Mouse (Mus musculus): ENCODE results near the gene Camk2n1. TPM values are rescaled to one million over a fixed set of nuclear protein-coding genes. Genes with fewer than 3 reads are reported as not detected.

The Camk2n1 gene
- polyA plus RNA-seq, 1 experiment from 2014 or later: 0.99 TPM

- H3K9me3 ChIP-seq (ENCODE audit: control insufficient read depth, low read length): no peaks in the 10 kb centered on the region
- H3K4me3 ChIP-seq (ENCODE audit: low read depth, low read length): no peak overlapping the region
- H3K4me1 ChIP-seq (ENCODE audit: control insufficient read depth, insufficient read depth, low read length): peaks cover 12% of the 10 kb centered on the region
- H3K9ac ChIP-seq (ENCODE audit: low read length): no peak overlapping the region
- ATAC-seq (ENCODE audit: insufficient number of reproducible peaks, low FRiP score, low TSS enrichment, low read depth) (no peak), DNase-seq (ENCODE audit: low spot score) (peak; percentile 61)
- peaks cover 9% of the 10 kb centered on the region; the same call in 1 of the 2 replicates for H3K27me3 ChIP-seq (ENCODE audit: control insufficient read depth, insufficient read depth, low read length)
- no peaks in the 10 kb centered on the region for H3K36me3 ChIP-seq (ENCODE audit: control insufficient read depth, insufficient read depth, low read length)
- WGBS: 2% methylated on average over 10 of the region's 10 CpGs
- H3K4me2 ChIP-seq (ENCODE audit: low read depth, severe bottlenecking): peak overlapping the region; percentile 15; the same call in 1 of the 2 replicates
- no peak overlapping the region for H3K27ac ChIP-seq (replicated peaks; ENCODE audit: low read depth, low read length)
These were observed 51.2 kb downstream of the Camk2n1 start for GRCm38 (mm10) chr4:138505171-138505870.

GRCm38 (mm10) chr4:138507903-138508302 lies 53.8 kb downstream of the Camk2n1 start:
- H3K27me3 ChIP-seq (ENCODE audit: control insufficient read depth, insufficient read depth, low read length): peaks cover 9% of the 10 kb centered on the region; the same call in 1 of the 2 replicates
- no peak overlapping the region for H3K9ac ChIP-seq (ENCODE audit: low read length)
- no peak for ATAC-seq (ENCODE audit: insufficient number of reproducible peaks, low FRiP score, low TSS enrichment, low read depth)
- H3K4me3 ChIP-seq (ENCODE audit: low read depth, low read length): no peak overlapping the region
- H3K27ac ChIP-seq (replicated peaks; ENCODE audit: low read depth, low read length): no peak overlapping the region
- no peaks in the 10 kb centered on the region for H3K9me3 ChIP-seq (ENCODE audit: control insufficient read depth, low read length)
- DNase-seq (ENCODE audit: low spot score): no peak
- WGBS: 74% methylated on average over 6 of the region's 6 CpGs
- H3K36me3 ChIP-seq (ENCODE audit: control insufficient read depth, insufficient read depth, low read length): no peaks in the 10 kb centered on the region
- no peak overlapping the region for H3K4me2 ChIP-seq (ENCODE audit: low read depth, severe bottlenecking)
- H3K4me1 ChIP-seq (ENCODE audit: control insufficient read depth, insufficient read depth, low read length): peaks cover 12% of the 10 kb centered on the region

Other genes starting within 250 kb of the Camk2n1 start
- gene Hp1bp3, start 238.0 kb upstream of the Camk2n1 start, polyA plus RNA-seq (2014; fragmentation: Nextera tagmentation; extraction: Ambion mirVana): 189 TPM in 2 replicates
- gene Sh2d5, start 203.9 kb upstream of the Camk2n1 start, polyA plus RNA-seq (2014; fragmentation: Nextera tagmentation; extraction: Ambion mirVana): 1.3 and 1.4 TPM in 2 replicates
- gene Kif17, start 203.9 kb upstream of the Camk2n1 start, polyA plus RNA-seq (2014; fragmentation: Nextera tagmentation; extraction: Ambion mirVana): 0.68 and 0.70 TPM in 2 replicates
- gene Ddost, start 149.6 kb upstream of the Camk2n1 start, polyA plus RNA-seq (2014; fragmentation: Nextera tagmentation; extraction: Ambion mirVana): 258 and 272 TPM in 2 replicates
- 17.8 and 18.5 TPM in 2 replicates for gene Pink1, start 128.0 kb upstream of the Camk2n1 start, polyA plus RNA-seq (2014; fragmentation: Nextera tagmentation; extraction: Ambion mirVana)
- gene Cda, start 86.3 kb upstream of the Camk2n1 start, polyA plus RNA-seq (2014; fragmentation: Nextera tagmentation; extraction: Ambion mirVana): 4.1 and 4.5 TPM in 2 replicates
- gene Fam43b, start 57.8 kb upstream of the Camk2n1 start, polyA plus RNA-seq (2014; fragmentation: Nextera tagmentation; extraction: Ambion mirVana): not detected in 2 replicates
- 19.6 and 21.6 TPM in 2 replicates for gene Mul1, start 19.6 kb upstream of the Camk2n1 start, polyA plus RNA-seq (2014; fragmentation: Nextera tagmentation; extraction: Ambion mirVana)
- 0.11 TPM in 1 of 2 replicates, not detected in the other for gene Vwa5b1, start 181.6 kb downstream of the Camk2n1 start, polyA plus RNA-seq (2014; fragmentation: Nextera tagmentation; extraction: Ambion mirVana)

Measured in limb, embryonic 11.5 days (tissue).